Mouse (Mus musculus): ENCODE data around the gene Mfsd4b2.
"Not testable (repeated sequence)": the region's sequence is repeated elsewhere in the genome, so short reads cannot be mapped to it uniquely, and the experiment has no call there.

Mfsd4b2 gene

GRCm38 (mm10) chr10:39926616-39927139 lies at the start of gene Mfsd4b2:
Gene Mfsd4b2, minus strand, starts transcription at chr10:39926923.
- DNase-seq (ENCODE audit: low spot score): no peak

DNA sequence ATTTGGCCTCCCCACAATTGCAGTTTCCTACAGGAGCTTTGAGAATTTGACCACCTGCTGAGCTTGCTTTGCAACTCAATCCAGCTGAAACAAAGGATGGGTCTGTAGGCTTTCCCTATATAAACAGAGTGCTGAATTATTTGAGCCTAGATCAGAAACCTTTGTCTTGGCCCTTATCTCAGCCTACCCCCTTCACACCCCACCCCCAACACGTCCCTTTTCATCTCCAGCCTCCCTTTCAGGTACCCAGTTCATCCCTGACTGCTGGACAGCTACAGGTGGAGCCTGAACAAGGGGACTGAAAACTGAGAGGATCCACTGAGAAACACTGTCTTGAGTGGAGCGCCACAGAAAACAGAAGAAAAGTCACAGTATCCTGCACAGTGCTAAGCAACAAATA lies 49.0 kb upstream of the Mfsd4b2 start:
- DNase-seq (ENCODE audit: low spot score): no peak

DNA sequence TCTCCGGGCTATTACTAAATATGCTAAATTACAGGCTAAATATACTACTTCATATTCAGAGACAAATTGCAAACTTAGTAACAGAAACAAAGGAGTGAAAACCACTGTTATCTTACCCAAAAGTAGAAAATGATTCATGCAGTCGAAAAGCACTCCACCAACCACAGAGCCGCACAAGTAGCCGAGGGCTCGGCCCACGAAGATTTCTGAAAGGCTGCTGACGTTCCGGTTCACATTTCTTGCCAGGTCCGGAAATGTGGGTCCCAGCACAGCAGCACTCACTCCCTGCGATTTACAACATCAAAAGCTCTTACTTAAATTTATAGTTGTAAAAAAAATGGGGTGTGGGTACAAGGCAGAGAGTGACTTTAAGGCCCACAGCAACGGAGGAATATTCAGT lies 48.3 kb upstream of the Mfsd4b2 start:
- no peak for DNase-seq (ENCODE audit: low spot score)

- no peak for DNase-seq (ENCODE audit: low spot score)
These were observed 40.8 kb upstream of the Mfsd4b2 start for GRCm38 (mm10) chr10:39967512-39967911.

DNA sequence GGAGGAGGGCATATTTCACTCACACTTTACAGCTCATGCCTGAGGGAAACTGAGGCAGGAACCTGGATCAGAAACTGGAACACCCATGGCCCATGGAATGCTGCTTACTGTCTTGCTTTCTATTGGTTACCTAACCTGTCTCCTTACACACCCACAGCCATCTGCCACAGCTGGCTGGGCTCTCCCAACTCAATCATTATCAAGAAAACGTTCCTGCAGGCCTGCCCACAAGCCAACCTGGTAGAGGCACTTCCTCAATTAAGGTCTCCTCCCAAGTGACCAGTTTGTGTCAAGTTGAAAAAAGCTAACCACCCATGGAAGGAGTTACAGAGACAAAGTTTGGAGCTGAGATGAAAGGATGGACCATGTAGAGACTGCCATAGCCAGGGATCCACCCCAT lies 35.2 kb upstream of the Mfsd4b2 start:
- no peak for DNase-seq (ENCODE audit: low spot score)

DNA sequence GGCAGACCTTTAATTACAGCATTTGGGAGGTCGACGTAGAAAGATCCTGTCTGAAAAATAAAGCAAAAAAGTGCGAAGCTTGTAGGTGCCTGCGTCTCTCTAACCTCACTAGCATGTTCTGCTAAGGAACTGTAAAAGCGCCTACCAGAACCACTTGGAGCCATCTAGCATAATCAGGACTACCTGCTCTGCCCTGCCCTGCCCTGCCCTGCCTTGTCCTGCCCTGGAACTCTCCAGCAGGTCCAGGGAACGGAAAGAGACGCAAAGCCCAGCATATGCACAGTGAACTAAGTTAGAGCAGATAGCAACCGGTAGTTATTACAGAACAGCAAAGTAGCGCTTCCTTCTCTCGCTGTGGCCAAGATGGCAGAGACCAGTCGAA lies 33.7 kb upstream of the Mfsd4b2 start:
- DNase-seq (ENCODE audit: low spot score): no peak

GRCm38 (mm10) chr10:39959761-39960440 lies 33.2 kb upstream of the Mfsd4b2 start, which contains the start of gene Mfsd4b3:
Gene Mfsd4b3, minus strand, starts transcription at chr10:39960153.
- peak; percentile 95 for DNase-seq (ENCODE audit: low spot score)

DNA sequence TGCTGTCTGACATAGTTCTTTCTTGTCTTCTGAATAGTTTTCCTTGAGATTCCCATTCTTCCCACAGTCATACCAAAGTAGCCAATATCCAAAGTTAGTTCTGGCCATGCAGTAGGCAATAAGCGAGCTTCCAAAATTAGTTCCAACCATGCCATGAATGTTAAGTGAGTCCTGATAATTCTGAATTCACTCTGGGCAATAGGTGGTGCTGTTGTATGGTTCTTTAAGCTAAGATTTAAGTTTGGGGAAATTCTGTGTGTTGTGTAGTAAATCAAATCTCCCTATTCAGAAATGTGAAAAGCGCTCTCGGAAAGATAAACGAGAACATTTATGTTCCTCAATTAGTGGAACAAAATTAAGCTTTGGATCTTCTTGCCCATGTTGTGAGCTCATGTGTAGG lies 31.5 kb upstream of the Mfsd4b2 start:
- DNase-seq (ENCODE audit: low spot score): peak; percentile 21

GRCm38 (mm10) chr10:39956340-39956878 lies 29.7 kb upstream of the Mfsd4b2 start:
- DNase-seq (ENCODE audit: low spot score): no peak

DNA sequence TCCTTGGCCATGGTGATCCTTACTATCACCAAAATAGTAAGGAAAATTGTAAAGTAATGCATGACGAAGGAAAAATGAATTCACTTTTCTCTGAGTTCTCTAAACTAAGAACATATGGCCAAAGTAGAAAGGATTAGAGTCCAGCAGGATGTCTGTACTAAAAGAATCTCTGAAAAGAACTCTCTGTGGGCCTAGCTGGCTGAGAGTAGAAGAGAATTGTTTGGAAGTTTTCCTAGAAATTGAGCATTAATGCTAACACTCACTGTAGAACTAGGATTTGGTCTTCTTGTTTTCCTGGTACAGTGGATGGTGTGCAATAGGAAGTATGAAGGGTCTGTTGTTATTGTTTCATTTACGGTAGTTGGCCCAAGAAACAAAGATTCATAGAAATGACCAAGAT lies 28.4 kb upstream of the Mfsd4b2 start:
- DNase-seq (ENCODE audit: low spot score): no peak

GRCm38 (mm10) chr10:39949377-39949954 lies 22.7 kb upstream of the Mfsd4b2 start:
- DNase-seq (ENCODE audit: low spot score): no peak

- not testable (repeated sequence) for DNase-seq (ENCODE audit: low spot score)
These were observed 20.5 kb upstream of the Mfsd4b2 start for GRCm38 (mm10) chr10:39947195-39947594.

DNA sequence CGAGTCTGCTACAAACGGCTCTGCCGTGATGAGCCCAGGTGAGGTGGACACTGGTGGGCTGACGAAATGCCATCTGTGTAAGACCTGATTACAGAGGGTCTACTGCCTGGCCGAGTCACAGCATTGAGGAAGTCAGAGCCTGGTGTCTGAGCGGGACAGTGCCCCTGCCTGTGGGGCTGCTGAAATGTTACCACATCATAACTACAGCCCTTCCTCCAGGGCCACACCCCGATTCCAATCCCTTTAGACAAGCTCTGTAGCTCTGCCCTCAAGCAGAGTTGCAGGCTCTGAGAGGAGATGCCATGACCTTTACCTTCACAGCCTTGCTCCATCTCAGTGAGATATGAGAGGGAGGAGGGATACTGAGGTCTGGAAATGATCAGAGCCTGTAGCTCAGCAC lies 9.8 kb upstream of the Mfsd4b2 start:
- no peak for DNase-seq (ENCODE audit: low spot score)

GRCm38 (mm10) chr10:39924556-39924955 lies 2.2 kb downstream of the Mfsd4b2 start:
- DNase-seq (ENCODE audit: low spot score): not testable (repeated sequence)

DNA sequence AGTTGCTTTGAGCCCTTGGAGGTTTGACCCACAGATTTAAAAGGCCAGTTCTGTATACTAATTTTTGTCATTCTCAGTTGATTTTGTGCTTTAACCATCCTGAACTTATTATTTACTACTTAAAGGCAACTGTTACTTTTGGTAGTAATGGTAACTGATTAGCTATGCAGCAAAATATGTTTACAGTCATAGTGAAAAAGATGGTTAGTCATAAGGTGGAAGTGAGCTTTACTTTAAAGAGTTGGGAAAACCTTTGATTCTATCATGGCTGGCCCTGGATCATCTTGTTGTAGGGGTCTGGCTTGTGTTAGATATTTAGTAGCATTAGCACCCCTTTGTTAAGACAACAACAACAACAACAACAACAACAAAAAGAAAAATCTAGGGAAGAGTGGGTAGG lies 14.1 kb downstream of the Mfsd4b2 start:
- no peak for DNase-seq (ENCODE audit: low spot score)

DNA sequence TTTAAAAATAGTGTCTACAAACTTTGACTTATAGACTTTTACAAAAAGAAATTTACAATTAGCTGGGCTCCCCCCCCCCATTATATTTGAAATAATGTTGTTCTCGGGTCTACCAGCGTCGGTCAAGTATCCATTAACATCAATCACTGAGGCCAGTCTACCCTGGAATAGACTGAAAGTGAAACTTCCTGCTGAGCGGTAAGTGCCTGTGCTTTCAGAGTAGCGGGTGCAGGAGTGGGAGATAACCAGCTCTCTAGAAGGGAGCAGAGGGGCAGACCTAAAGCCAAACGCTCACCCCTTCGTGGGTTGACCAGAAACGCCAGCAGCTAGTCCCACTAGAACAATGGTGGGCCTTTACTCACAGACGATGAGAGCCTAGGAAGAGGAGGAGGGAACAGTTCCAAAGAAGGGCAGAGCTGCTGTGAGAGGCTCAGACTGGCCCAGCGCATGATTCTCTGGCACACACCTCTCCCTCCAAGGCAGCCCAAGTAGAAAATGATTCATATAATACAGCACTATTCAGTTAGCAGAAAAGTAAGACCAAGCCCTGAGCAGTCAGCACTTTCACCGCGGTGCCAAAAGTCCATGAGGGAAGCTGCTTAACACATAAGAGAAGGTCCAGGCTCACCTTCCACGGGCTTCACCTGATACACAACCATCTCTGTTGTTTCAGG lies 17.8 kb downstream of the Mfsd4b2 start:
- DNase-seq (ENCODE audit: low spot score): no peak

GRCm38 (mm10) chr10:39906799-39907658 lies 19.7 kb downstream of the Mfsd4b2 start:
- no peak for DNase-seq (ENCODE audit: low spot score)

DNA sequence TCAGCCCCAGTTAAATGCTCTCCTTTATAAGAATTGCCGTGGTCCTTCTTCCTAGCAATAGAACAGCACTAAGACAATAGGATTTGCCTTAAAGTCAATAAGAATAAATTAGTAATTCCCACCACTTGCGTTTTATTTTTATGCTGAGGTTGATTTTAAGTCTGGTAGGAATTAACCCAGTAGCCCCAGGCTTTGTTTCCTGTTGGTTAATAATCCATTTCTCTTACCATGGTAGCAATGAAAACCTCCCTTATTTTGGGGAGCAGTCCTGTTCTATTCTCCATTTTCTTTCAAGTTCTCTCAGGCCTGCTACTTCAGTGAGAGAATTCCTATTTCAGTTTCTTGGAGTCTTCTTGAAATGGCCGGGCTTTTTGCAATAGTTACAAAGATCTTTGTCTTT lies 22.5 kb downstream of the Mfsd4b2 start:
- DNase-seq (ENCODE audit: low spot score): no peak

GRCm38 (mm10) chr10:39898874-39899371 lies 27.8 kb downstream of the Mfsd4b2 start, which contains the start of gene Mfsd4b4:
Gene Mfsd4b4, minus strand, starts transcription at chr10:39899238.
- peak; percentile 85 for DNase-seq (ENCODE audit: low spot score)

- no peak for DNase-seq (ENCODE audit: low spot score)
These were observed 30.2 kb downstream of the Mfsd4b2 start for GRCm38 (mm10) chr10:39896503-39896902.
